Mouse (Mus musculus): ENCODE data around the gene Gpr12.
"Not testable (repeated sequence)": the region's sequence is repeated elsewhere in the genome, so short reads cannot be mapped to it uniquely, and the experiment has no call there.

GRCm38 (mm10) chr5:146537347-146537746 lies 47.7 kb downstream of the Gpr12 start, which contains the start of gene Gm3409:
- not testable (repeated sequence) for TF ChIP-seq POLR2A (IDR thresholded peaks at IDR 0.05; ENCODE audit: low read depth, low read length); CTCF (IDR thresholded peaks at IDR 0.05; ENCODE audit: extremely low read depth, insufficient read length, insufficient replicate concordance, low read depth, low read length)
